In genomic region chr7:131007221-131007620, GRCm38 (mm10) we compare ENCODE assay signal across 12 mouse cellular contexts. TPM values are rescaled to one million over a fixed set of nuclear protein-coding genes. Genes with fewer than 3 reads are reported as not detected.
"Had no signal": no experiment of that assay in that cellular context is flagged by ENCODE, and none has a peak within 500 bp of the region (broad histone marks: within the 10 kb centered on the region; RNA-seq: fewer than 3 reads in every experiment).

No protein-coding gene starts in this region.

- DNase-seq: lung, adult 18-20 months; lung, embryonic 14.5 days; lung, postnatal 10 days; lung, postnatal 4 days; midbrain, embryonic 14.5 days; right cerebral cortex, postnatal 14 days; thymus, adult 2 months; thymus, postnatal 25 days; thymus, postnatal 4 days had no signal

RNA-seq across cellular contexts. Expression of gene Dmbt1, which starts 24.6 kb away (rescaled TPM):
- total RNA-seq: megakaryocyte, adult 5-6 weeks; megakaryocyte-erythroid progenitor cell, adult 5-6 weeks; neutrophil, adult 5-6 weeks had no signal
